Mouse (Mus musculus) midbrain, embryonic 16.5 days (tissue): ENCODE measurements around the gene Syce1l. TPM values are rescaled to one million over a fixed set of nuclear protein-coding genes. Genes with fewer than 3 reads are reported as not detected.

Experiments used
- ATAC-seq: fragments of 200-750 bp; cut with Nextera tagmentation; 2 replicates; pipeline ENCODE4 v1.8.0; 2017; ENCODE audit warnings: moderate TSS enrichment
- H3K27ac ChIP-seq: fragments of 300-500 bp; sonication (generic); 2 replicates; pipeline ENCODE4 v1.5.1; 2014; ENCODE audit warnings: mild to moderate bottlenecking, low read length, mixed read lengths
- H3K27me3 ChIP-seq: fragments of 300-500 bp; sonication (generic); 2 replicates; pipeline ENCODE4 v1.6.1; 2014; ENCODE audit warnings: low read depth, low read length, mixed read lengths; ENCODE audit not compliant: control insufficient read depth, insufficient read depth
- H3K36me3 ChIP-seq: fragments of 300-500 bp; sonication (generic); 2 replicates; pipeline ENCODE4 v1.6.1; 2014; ENCODE audit warnings: mild to moderate bottlenecking, low read length, moderate library complexity, mixed read lengths; ENCODE audit not compliant: control insufficient read depth, insufficient read depth
- H3K4me1 ChIP-seq: fragments of 300-500 bp; sonication (generic); 2 replicates; pipeline ENCODE4 v1.6.1; 2014; ENCODE audit warnings: mild to moderate bottlenecking, low read length, mixed read lengths; ENCODE audit not compliant: control insufficient read depth, insufficient read depth
- H3K4me2 ChIP-seq: fragments of 300-500 bp; sonication (generic); 2 replicates; pipeline ENCODE4 v1.6.1; 2014; ENCODE audit warnings: mild to moderate bottlenecking, low read length, mixed read lengths
- H3K4me3 ChIP-seq: fragments of 300-500 bp; sonication (generic); 2 replicates; pipeline ENCODE4 v1.5.1; 2014; ENCODE audit warnings: low read depth, mild to moderate bottlenecking, low read length, moderate library complexity, mixed read lengths
- H3K9ac ChIP-seq: fragments of 300-500 bp; sonication (generic); 2 replicates; pipeline ENCODE4 v1.6.1; 2014; ENCODE audit warnings: low read depth, low read length, mixed read lengths
- H3K9me3 ChIP-seq: fragments of 300-500 bp; sonication (generic); replicated peaks from 2 replicates; pipeline ENCODE4 v1.6.1; 2014; ENCODE audit warnings: mild to moderate bottlenecking, low read length, mixed read lengths; ENCODE audit not compliant: control insufficient read depth, poor library complexity, severe bottlenecking
- WGBS: fragments of 180-500 bp; shearing (Covaris S2); extraction: QIAGEN DNeasy Blood & Tissue Kit; methylation state at CpG from one replicate; pipeline ENCODE4 v1.1.7; 2014; 5-methylcytosine and 5-hydroxymethylcytosine counted together
- polyA plus RNA-seq: library from polyadenylated mRNA; unstranded; fragments of >200 nt; fragmentation: Nextera tagmentation; extraction: Ambion mirVana; gene quantifications from 2 replicates; pipeline ENCODE4 v1.2.1, GENCODE M21; 2015

Syce1l gene
- polyA plus RNA-seq, 1 experiment from 2014 or later = not detected

DNA sequence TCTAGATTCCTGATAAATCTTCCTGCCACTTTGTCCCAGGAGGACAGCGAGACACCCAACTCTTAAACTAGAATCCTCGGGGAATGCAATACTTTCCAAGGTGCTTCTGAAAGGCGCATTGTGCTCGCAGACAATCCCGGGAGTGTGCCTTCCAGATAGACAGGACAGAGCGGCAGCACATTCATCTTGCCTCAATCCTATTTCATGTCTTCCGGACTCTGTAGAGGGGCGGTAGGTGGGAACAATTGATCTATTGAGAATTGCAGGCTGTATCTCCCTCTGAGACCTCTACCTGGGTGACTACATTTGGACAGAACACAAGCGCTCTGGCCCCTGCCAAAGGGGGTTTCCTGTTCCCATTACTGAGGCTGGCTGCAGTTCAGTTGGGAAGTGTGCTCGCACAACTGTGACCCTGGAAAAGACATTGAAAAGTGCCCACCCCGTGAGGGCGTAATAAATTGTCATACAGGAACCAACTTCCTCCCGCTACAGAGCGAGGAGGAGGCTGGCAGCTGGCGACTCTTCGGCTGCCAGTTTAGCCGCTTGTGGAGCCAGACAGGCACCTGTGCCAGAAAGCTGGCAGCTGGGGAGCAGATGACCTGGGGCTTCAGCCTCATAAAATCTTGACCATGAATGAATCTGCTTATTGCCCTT, 45.0 kb downstream of the Syce1l start:
- no peak overlapping the region for H3K27ac ChIP-seq
- ATAC-seq = no peak
- H3K4me1 ChIP-seq = peaks cover 7% of the 10 kb centered on the region; the same call in 1 of the 2 replicates

DNA sequence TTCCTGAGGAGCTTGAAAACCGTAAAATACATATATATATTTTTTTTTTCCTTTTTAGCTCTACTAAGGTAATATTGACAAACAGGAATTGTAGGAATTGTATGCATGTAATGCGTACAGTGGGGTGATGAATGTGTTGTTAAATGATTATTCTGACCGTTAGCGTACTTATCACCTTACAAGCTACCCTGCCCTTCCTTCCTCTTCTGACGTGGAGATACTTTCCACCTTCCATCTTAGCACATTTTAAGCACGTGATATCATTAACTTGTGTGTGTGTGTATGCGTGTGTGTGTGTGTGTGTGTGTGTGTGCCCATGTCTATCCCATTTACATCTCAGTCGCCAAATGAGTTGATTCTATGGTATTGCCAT, 45.5 kb downstream of the Syce1l start:
- H3K4me3 ChIP-seq = no peak overlapping the region
- no peak for ATAC-seq
- H3K27ac ChIP-seq = no peak overlapping the region
- H3K9ac ChIP-seq = no peak overlapping the region
- no peak overlapping the region for H3K4me2 ChIP-seq
- 92% methylated on average over 8 of the region's 8 CpGs for WGBS
- H3K36me3 ChIP-seq = no peaks in the 10 kb centered on the region
- peaks cover 7% of the 10 kb centered on the region; the same call in 1 of the 2 replicates for H3K4me1 ChIP-seq
- no peaks in the 10 kb centered on the region for H3K27me3 ChIP-seq
- peaks cover 3% of the 10 kb centered on the region; the same call in 1 of the 2 replicates for H3K9me3 ChIP-seq

More for the DNA sequence above, 45.0 kb downstream of the Syce1l start:
- peaks cover 3% of the 10 kb centered on the region; the same call in 1 of the 2 replicates for H3K9me3 ChIP-seq
- no peak overlapping the region for H3K4me3 ChIP-seq
- no peak overlapping the region for H3K9ac ChIP-seq
- no peak overlapping the region for H3K4me2 ChIP-seq
- no peaks in the 10 kb centered on the region for H3K36me3 ChIP-seq
- H3K27me3 ChIP-seq = no peaks in the 10 kb centered on the region
- 78% methylated on average over 17 of the region's 17 CpGs for WGBS

DNA sequence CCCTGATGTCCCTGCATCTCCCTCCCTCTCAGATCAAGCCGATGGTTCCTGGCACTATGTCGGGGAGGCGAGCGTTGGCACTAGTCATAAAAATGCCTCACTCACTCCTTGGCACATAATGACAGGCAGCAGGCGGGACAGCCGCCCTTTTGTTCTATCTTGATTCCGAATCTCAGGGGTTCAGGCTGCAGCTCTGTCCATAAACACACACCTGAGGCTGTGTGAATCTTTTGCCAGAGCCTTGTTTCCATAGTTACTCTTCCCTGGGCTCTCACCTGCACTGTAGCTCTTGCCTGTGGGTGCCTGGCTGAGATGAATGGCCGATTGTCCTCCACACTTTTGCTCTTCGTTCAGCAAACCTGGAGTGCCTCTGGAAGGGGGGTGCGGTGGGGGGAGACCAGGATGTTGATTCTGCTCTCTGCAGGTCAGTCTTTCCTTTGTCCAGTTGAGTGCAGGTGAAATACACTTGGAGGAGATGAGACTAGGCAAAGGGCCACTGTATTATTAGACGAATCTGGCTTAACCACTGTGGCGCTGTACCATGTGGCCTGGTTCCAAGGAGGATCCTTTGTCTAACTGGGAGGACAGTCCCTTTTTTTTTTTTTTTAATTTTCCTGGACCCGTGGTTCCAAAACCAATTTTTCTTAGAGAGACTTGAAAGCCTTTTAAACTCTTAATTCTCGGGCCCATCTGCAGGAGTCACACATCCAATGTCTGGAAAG, 48.8 kb downstream of the Syce1l start:
- WGBS = 68% methylated on average over 14 of the region's 14 CpGs
- Histone ChIP-seq H3K27me3 (no peaks in the 10 kb centered on the region), H3K4me1 (peaks cover 7% of the 10 kb centered on the region; the same call in 1 of the 2 replicates), H3K4me2 (no peak overlapping the region; the same call in 1 of the 2 replicates), H3K4me3 (no peak overlapping the region), H3K9me3 (no peaks in the 10 kb centered on the region), H3K27ac (peak overlapping the region; percentile 64), H3K36me3 (no peaks in the 10 kb centered on the region), H3K9ac (no peak overlapping the region)
- ATAC-seq = 0 out of 2 replicates have a peak, but pooled peaks have one; percentile 66

DNA sequence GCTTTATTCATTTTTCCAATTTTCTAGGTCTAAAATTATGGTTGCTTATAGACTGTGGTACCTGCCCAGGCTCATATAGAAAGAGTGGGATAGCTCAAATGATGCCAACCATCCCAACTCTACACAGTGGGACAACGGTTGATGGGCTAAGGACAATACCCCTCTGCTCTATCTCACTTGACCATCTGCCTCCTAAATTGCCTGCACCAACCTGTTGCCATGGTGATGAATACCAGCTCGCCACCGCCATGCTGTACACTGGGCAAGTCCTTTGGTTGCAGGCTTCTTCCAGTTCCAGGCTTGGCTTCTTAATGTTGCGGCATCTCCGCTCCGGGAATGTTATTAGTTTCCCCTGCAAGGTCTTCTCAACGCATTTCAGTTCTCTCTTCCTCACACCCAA, 62.0 kb downstream of the Syce1l start:
- H3K4me1 ChIP-seq = no peaks in the 10 kb centered on the region
- no peak overlapping the region for H3K27ac ChIP-seq
- H3K9ac ChIP-seq = no peak overlapping the region
- H3K36me3 ChIP-seq = 0 out of 2 replicates have a peak, but pooled peaks cover 3% of the 10 kb centered on the region
- 47% methylated on average over 7 of the region's 7 CpGs for WGBS
- H3K4me3 ChIP-seq = no peak overlapping the region
- no peaks in the 10 kb centered on the region for H3K27me3 ChIP-seq
- H3K9me3 ChIP-seq = no peaks in the 10 kb centered on the region
- H3K4me2 ChIP-seq = no peak overlapping the region
- no peak for ATAC-seq

Other genes starting within 250 kb of the Syce1l start
- 12.5 and 13.0 TPM in 2 replicates for gene Mon1b, start 7.6 kb upstream of the Syce1l start, polyA plus RNA-seq
- 2.1 and 3.8 TPM in 2 replicates for gene Adamts18, start 205.5 kb downstream of the Syce1l start, polyA plus RNA-seq